Mouse (Mus musculus): ENCODE measurements around the gene Barhl2. TPM values are rescaled to one million over a fixed set of nuclear protein-coding genes. Genes with fewer than 3 reads are reported as not detected.

The Barhl2 gene
- polyA plus RNA-seq, 1 experiment from 2014 or later = not detected

GRCm38 (mm10) chr5:106447091-106447820, 10.7 kb downstream of the Barhl2 start:
- ATAC-seq (replicated peaks; ENCODE audit: low FRiP score, low read depth) (no peak), DNase-seq (ENCODE audit: low spot score) (no peak)
- TF ChIP-seq CTCF (IDR thresholded peaks at IDR 0.05; ENCODE audit: low read depth) = no peak
- H3K4me3 ChIP-seq (replicated peaks; ENCODE audit: low read depth, low read length) = no peak overlapping the region
- H3K4me2 ChIP-seq (ENCODE audit: low read length) = no peak overlapping the region
- peaks cover 74% of the 10 kb centered on the region for H3K27me3 ChIP-seq (ENCODE audit: insufficient read depth, low read length)
- no peaks in the 10 kb centered on the region for H3K9me3 ChIP-seq (replicated peaks; ENCODE audit: low read length)
- H3K27ac ChIP-seq = no peak overlapping the region
- WGBS = 27% methylated on average over 14 of the region's 14 CpGs
- no peaks in the 10 kb centered on the region for H3K36me3 ChIP-seq (ENCODE audit: insufficient read depth, low read length)
- no peaks in the 10 kb centered on the region for H3K4me1 ChIP-seq (replicated peaks; ENCODE audit: insufficient read depth, low read length)
- H3K9ac ChIP-seq (ENCODE audit: low read depth, low read length) = no peak overlapping the region

GRCm38 (mm10) chr5:106446593-106446992, 11.4 kb downstream of the Barhl2 start:
- Histone ChIP-seq H3K9me3 (replicated peaks; ENCODE audit: low read length) (no peaks in the 10 kb centered on the region), H3K9ac (ENCODE audit: low read depth, low read length) (no peak overlapping the region), H3K27me3 (ENCODE audit: insufficient read depth, low read length) (peaks cover 69% of the 10 kb centered on the region), H3K27ac (no peak overlapping the region), H3K4me3 (replicated peaks; ENCODE audit: low read depth, low read length) (no peak overlapping the region), H3K4me2 (ENCODE audit: low read length) (no peak overlapping the region), H3K4me1 (replicated peaks; ENCODE audit: insufficient read depth, low read length) (no peaks in the 10 kb centered on the region), H3K36me3 (ENCODE audit: insufficient read depth, low read length) (no peaks in the 10 kb centered on the region)
- ATAC-seq (replicated peaks; ENCODE audit: low FRiP score, low read depth) (no peak), DNase-seq (ENCODE audit: low spot score) (no peak)
- WGBS = 2% methylated on average over 8 of the region's 8 CpGs
- TF ChIP-seq CTCF (IDR thresholded peaks at IDR 0.05; ENCODE audit: low read depth) = no peak

DNA sequence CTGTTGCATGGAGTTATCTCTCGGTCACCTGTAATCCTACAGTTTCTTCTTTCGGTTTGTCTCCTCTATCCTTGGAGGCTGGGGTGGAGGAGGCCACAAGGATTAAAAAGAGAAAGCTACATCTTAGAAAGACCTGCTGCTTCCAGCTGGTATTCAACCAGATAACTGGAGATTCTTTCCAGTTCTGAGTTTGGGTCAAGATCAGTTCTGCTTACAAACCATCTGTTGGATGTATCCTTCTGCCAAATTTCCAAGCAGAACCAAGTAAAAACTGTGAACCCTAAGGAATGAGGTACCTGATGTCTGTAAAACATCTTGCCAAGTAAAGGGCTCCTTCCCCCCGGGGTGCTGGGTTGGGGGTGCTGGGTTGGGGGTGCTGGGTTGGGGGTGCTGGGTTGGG, 12.3 kb downstream of the Barhl2 start:
- no peak overlapping the region for H3K4me2 ChIP-seq (ENCODE audit: low read length)
- ATAC-seq (replicated peaks; ENCODE audit: low FRiP score, low read depth) = no peak
- no peak for TF ChIP-seq CTCF (IDR thresholded peaks at IDR 0.05; ENCODE audit: low read depth)

GRCm38 (mm10) chr5:106438916-106439315, 19.1 kb downstream of the Barhl2 start:
- WGBS = 93% methylated on average over 7 of the region's 7 CpGs
- H3K9me3 ChIP-seq (replicated peaks; ENCODE audit: low read length) = no peaks in the 10 kb centered on the region
- H3K9ac ChIP-seq (ENCODE audit: low read depth, low read length) = no peak overlapping the region
- H3K4me2 ChIP-seq (ENCODE audit: low read length) = no peak overlapping the region
- ATAC-seq (replicated peaks; ENCODE audit: low FRiP score, low read depth) = no peak
- H3K27ac ChIP-seq = no peak overlapping the region
- no peaks in the 10 kb centered on the region for H3K36me3 ChIP-seq (ENCODE audit: insufficient read depth, low read length)
- no peak for DNase-seq (ENCODE audit: low spot score)
- no peak overlapping the region for H3K4me3 ChIP-seq (replicated peaks; ENCODE audit: low read depth, low read length)
- no peaks in the 10 kb centered on the region for H3K4me1 ChIP-seq (replicated peaks; ENCODE audit: insufficient read depth, low read length)
- no peak for TF ChIP-seq CTCF (IDR thresholded peaks at IDR 0.05; ENCODE audit: low read depth)
- peaks cover 16% of the 10 kb centered on the region; the same call in 1 of the 2 replicates for H3K27me3 ChIP-seq (ENCODE audit: insufficient read depth, low read length)

More for the DNA sequence above, 12.3 kb downstream of the Barhl2 start:
- DNase-seq (ENCODE audit: low spot score) = no peak
- Histone ChIP-seq H3K4me1 (replicated peaks; ENCODE audit: insufficient read depth, low read length) (no peaks in the 10 kb centered on the region), H3K4me3 (replicated peaks; ENCODE audit: low read depth, low read length) (no peak overlapping the region), H3K36me3 (ENCODE audit: insufficient read depth, low read length) (no peaks in the 10 kb centered on the region), H3K9ac (ENCODE audit: low read depth, low read length) (no peak overlapping the region), H3K27me3 (ENCODE audit: insufficient read depth, low read length) (peaks cover 65% of the 10 kb centered on the region), H3K9me3 (replicated peaks; ENCODE audit: low read length) (no peaks in the 10 kb centered on the region), H3K27ac (no peak overlapping the region)
- WGBS = 76% methylated on average over 3 of the region's 3 CpGs

GRCm38 (mm10) chr5:106426069-106426468, 31.9 kb downstream of the Barhl2 start:
- Histone ChIP-seq H3K27me3 (ENCODE audit: insufficient read depth, low read length) (no peaks in the 10 kb centered on the region), H3K27ac (no peak overlapping the region), H3K4me2 (ENCODE audit: low read length) (no peak overlapping the region), H3K36me3 (ENCODE audit: insufficient read depth, low read length) (no peaks in the 10 kb centered on the region), H3K9me3 (replicated peaks; ENCODE audit: low read length) (no peaks in the 10 kb centered on the region), H3K4me1 (replicated peaks; ENCODE audit: insufficient read depth, low read length) (no peaks in the 10 kb centered on the region), H3K9ac (ENCODE audit: low read depth, low read length) (no peak overlapping the region), H3K4me3 (replicated peaks; ENCODE audit: low read depth, low read length) (no peak overlapping the region)
- 73% methylated on average over 7 of the region's 7 CpGs for WGBS
- no peak for ATAC-seq (replicated peaks; ENCODE audit: low FRiP score, low read depth)
- DNase-seq (ENCODE audit: low spot score) = no peak
- peak; percentile 8; the same call in 1 of the 2 replicates for TF ChIP-seq CTCF (IDR thresholded peaks at IDR 0.05; ENCODE audit: low read depth)

DNA sequence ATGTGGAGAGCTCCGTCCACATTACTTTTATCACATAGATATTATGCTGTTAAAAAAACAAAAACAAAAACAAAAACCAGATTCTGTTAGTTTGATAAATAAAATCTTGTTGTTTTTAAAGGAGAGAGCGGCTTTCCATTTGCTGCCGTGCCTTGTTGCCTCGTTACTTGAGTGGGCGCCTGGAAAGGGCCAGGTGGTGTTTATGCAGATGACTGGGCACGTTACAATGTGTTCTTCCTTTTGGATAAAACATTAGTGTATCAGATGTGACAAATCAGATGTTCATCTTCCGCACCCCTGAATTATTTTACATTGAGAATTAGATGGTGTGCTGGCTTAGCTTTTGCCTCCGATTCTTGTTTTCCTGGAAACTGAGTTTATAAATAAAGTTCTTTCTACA, 37.1 kb downstream of the Barhl2 start:
- Histone ChIP-seq H3K4me3 (replicated peaks; ENCODE audit: low read depth, low read length) (no peak overlapping the region), H3K4me1 (replicated peaks; ENCODE audit: insufficient read depth, low read length) (no peaks in the 10 kb centered on the region), H3K27ac (no peak overlapping the region), H3K9ac (ENCODE audit: low read depth, low read length) (no peak overlapping the region), H3K4me2 (ENCODE audit: low read length) (no peak overlapping the region), H3K9me3 (replicated peaks; ENCODE audit: low read length) (no peaks in the 10 kb centered on the region), H3K27me3 (ENCODE audit: insufficient read depth, low read length) (no peaks in the 10 kb centered on the region), H3K36me3 (ENCODE audit: insufficient read depth, low read length) (no peaks in the 10 kb centered on the region)
- no peak for TF ChIP-seq CTCF (IDR thresholded peaks at IDR 0.05; ENCODE audit: low read depth)
- ATAC-seq (replicated peaks; ENCODE audit: low FRiP score, low read depth) (no peak), DNase-seq (ENCODE audit: low spot score) (no peak)
- WGBS = 72% methylated on average over 8 of the region's 8 CpGs

All from kidney, postnatal 0 days (tissue).